Mouse (Mus musculus): ENCODE data around the gene Chga. TPM values are rescaled to one million over a fixed set of nuclear protein-coding genes. Genes with fewer than 3 reads are reported as not detected.

Gene Chga
- polyA plus RNA-seq, 1 experiment from 2014 or later, result 0.54 TPM

GRCm38 (mm10) chr12:102598535-102598934, 43.8 kb downstream of the Chga start:
- no peak for DNase-seq (ENCODE audit: low spot score)
- Histone ChIP-seq H3K9ac (replicated peaks; ENCODE audit: low read depth) (no peak overlapping the region), H3K9me3 (ENCODE audit: low read length) (no peaks in the 10 kb centered on the region), H3K4me2 (replicated peaks; ENCODE audit: low read depth, low read length) (no peak overlapping the region), H3K4me3 (ENCODE audit: low read depth, low read length) (no peak overlapping the region), H3K36me3 (ENCODE audit: insufficient read depth, low read length) (no peaks in the 10 kb centered on the region), H3K27ac (ENCODE audit: low read length) (no peak overlapping the region), H3K4me1 (ENCODE audit: insufficient read depth, low read depth, low read length) (no peaks in the 10 kb centered on the region), H3K27me3 (replicated peaks; ENCODE audit: insufficient read depth, low read length) (no peaks in the 10 kb centered on the region)
- TF ChIP-seq CTCF (IDR thresholded peaks at IDR 0.05), result peak; percentile 40
- TF ChIP-seq EP300 (IDR thresholded peaks at IDR 0.05), result no peak
- ATAC-seq, result no peak
- 96% methylated on average over 3 of the region's 3 CpGs for WGBS

- TF ChIP-seq EP300 (IDR thresholded peaks at IDR 0.05), result no peak
- TF ChIP-seq CTCF (IDR thresholded peaks at IDR 0.05), result no peak
- Histone ChIP-seq H3K27ac (ENCODE audit: low read length) (no peak overlapping the region), H3K27me3 (replicated peaks; ENCODE audit: insufficient read depth, low read length) (no peaks in the 10 kb centered on the region), H3K4me2 (replicated peaks; ENCODE audit: low read depth, low read length) (no peak overlapping the region), H3K36me3 (ENCODE audit: insufficient read depth, low read length) (no peaks in the 10 kb centered on the region), H3K9ac (replicated peaks; ENCODE audit: low read depth) (no peak overlapping the region), H3K4me1 (ENCODE audit: insufficient read depth, low read depth, low read length) (no peaks in the 10 kb centered on the region), H3K9me3 (ENCODE audit: low read length) (no peaks in the 10 kb centered on the region), H3K4me3 (ENCODE audit: low read depth, low read length) (no peak overlapping the region)
- DNase-seq (ENCODE audit: low spot score) (no peak), ATAC-seq (no peak)
- 73% methylated on average over 7 of the region's 7 CpGs for WGBS
These were observed 45.0 kb downstream of the Chga start for GRCm38 (mm10) chr12:102599801-102600200.

GRCm38 (mm10) chr12:102600345-102600744, 45.6 kb downstream of the Chga start:
- WGBS, result 65% methylated on average over 6 of the region's 6 CpGs
- ATAC-seq, result no peak
- Histone ChIP-seq H3K36me3 (ENCODE audit: insufficient read depth, low read length) (no peaks in the 10 kb centered on the region), H3K4me1 (ENCODE audit: insufficient read depth, low read depth, low read length) (no peaks in the 10 kb centered on the region), H3K9ac (replicated peaks; ENCODE audit: low read depth) (no peak overlapping the region), H3K27me3 (replicated peaks; ENCODE audit: insufficient read depth, low read length) (no peaks in the 10 kb centered on the region), H3K9me3 (ENCODE audit: low read length) (no peaks in the 10 kb centered on the region), H3K4me3 (ENCODE audit: low read depth, low read length) (no peak overlapping the region), H3K4me2 (replicated peaks; ENCODE audit: low read depth, low read length) (no peak overlapping the region), H3K27ac (ENCODE audit: low read length) (no peak overlapping the region)
- no peak for DNase-seq (ENCODE audit: low spot score)
- TF ChIP-seq EP300 (IDR thresholded peaks at IDR 0.05), result no peak
- TF ChIP-seq CTCF (IDR thresholded peaks at IDR 0.05), result no peak

GRCm38 (mm10) chr12:102601847-102602246, 47.1 kb downstream of the Chga start:
- TF ChIP-seq CTCF (IDR thresholded peaks at IDR 0.05) (no peak), EP300 (IDR thresholded peaks at IDR 0.05) (no peak)
- DNase-seq (ENCODE audit: low spot score) (no peak), ATAC-seq (no peak)
- Histone ChIP-seq H3K4me3 (ENCODE audit: low read depth, low read length) (no peak overlapping the region), H3K4me1 (ENCODE audit: insufficient read depth, low read depth, low read length) (no peaks in the 10 kb centered on the region), H3K27me3 (replicated peaks; ENCODE audit: insufficient read depth, low read length) (no peaks in the 10 kb centered on the region), H3K4me2 (replicated peaks; ENCODE audit: low read depth, low read length) (no peak overlapping the region), H3K36me3 (ENCODE audit: insufficient read depth, low read length) (no peaks in the 10 kb centered on the region), H3K9me3 (ENCODE audit: low read length) (no peaks in the 10 kb centered on the region), H3K27ac (ENCODE audit: low read length) (no peak overlapping the region), H3K9ac (replicated peaks; ENCODE audit: low read depth) (no peak overlapping the region)
- WGBS, result 51% methylated on average over 8 of the region's 8 CpGs

- H3K4me3 ChIP-seq (ENCODE audit: low read depth, low read length), result no peak overlapping the region
- no peak overlapping the region for H3K27ac ChIP-seq (ENCODE audit: low read length)
- no peaks in the 10 kb centered on the region for H3K36me3 ChIP-seq (ENCODE audit: insufficient read depth, low read length)
- TF ChIP-seq EP300 (IDR thresholded peaks at IDR 0.05) (no peak), CTCF (IDR thresholded peaks at IDR 0.05) (no peak)
- no peak overlapping the region for H3K9ac ChIP-seq (replicated peaks; ENCODE audit: low read depth)
- H3K4me1 ChIP-seq (ENCODE audit: insufficient read depth, low read depth, low read length), result no peaks in the 10 kb centered on the region
- ATAC-seq (no peak), DNase-seq (ENCODE audit: low spot score) (no peak)
- WGBS, result 72% methylated on average over 9 of the region's 9 CpGs
- no peak overlapping the region for H3K4me2 ChIP-seq (replicated peaks; ENCODE audit: low read depth, low read length)
- no peaks in the 10 kb centered on the region for H3K27me3 ChIP-seq (replicated peaks; ENCODE audit: insufficient read depth, low read length)
- H3K9me3 ChIP-seq (ENCODE audit: low read length), result no peaks in the 10 kb centered on the region
These were observed 47.7 kb downstream of the Chga start for GRCm38 (mm10) chr12:102602255-102603041.

GRCm38 (mm10) chr12:102605607-102606006, 50.8 kb downstream of the Chga start:
- Histone ChIP-seq H3K27me3 (replicated peaks; ENCODE audit: insufficient read depth, low read length) (no peaks in the 10 kb centered on the region), H3K4me1 (ENCODE audit: insufficient read depth, low read depth, low read length) (no peaks in the 10 kb centered on the region), H3K27ac (ENCODE audit: low read length) (no peak overlapping the region), H3K9me3 (ENCODE audit: low read length) (no peaks in the 10 kb centered on the region), H3K9ac (replicated peaks; ENCODE audit: low read depth) (no peak overlapping the region), H3K4me2 (replicated peaks; ENCODE audit: low read depth, low read length) (no peak overlapping the region), H3K36me3 (ENCODE audit: insufficient read depth, low read length) (no peaks in the 10 kb centered on the region), H3K4me3 (ENCODE audit: low read depth, low read length) (no peak overlapping the region)
- TF ChIP-seq CTCF (IDR thresholded peaks at IDR 0.05) (no peak), EP300 (IDR thresholded peaks at IDR 0.05) (no peak)
- DNase-seq (ENCODE audit: low spot score) (no peak), ATAC-seq (no peak)
- WGBS, result 86% methylated on average over 6 of the region's 6 CpGs

Measured in lung, postnatal 0 days (tissue).